Mouse (Mus musculus): Measurements from ENCODE around the gene Stk11. TPM values are rescaled to one million over a fixed set of nuclear protein-coding genes. Genes with fewer than 3 reads are reported as not detected.

Stk11 gene
- polyA plus RNA-seq, 1 experiment from 2014 or later, result 19.2 TPM

GRCm38 (mm10) chr10:80140666-80141035, 25.0 kb downstream of the Stk11 start, which contains the start of gene Cbarp:
TSS of gene Cbarp (minus strand) at chr10:80140835.
- Histone ChIP-seq H3K9me3 (no peaks in the 10 kb centered on the region), H3K27me3 (replicated peaks) (peaks cover 16% of the 10 kb centered on the region), H3K27ac (peak within 1 kb of the TSS; percentile 84), H3K9ac (no peak within 1 kb of the TSS), H3K4me1 (peaks cover 48% of the 10 kb centered on the region), H3K4me3 (replicated peaks) (peak within 1 kb of the TSS; percentile 69), H3K36me3 (peaks cover 9% of the 10 kb centered on the region), H3K4me2 (peak within 1 kb of the TSS; percentile 99)
- WGBS, result 68% methylated on average over 10 of the region's 10 CpGs
- no peak for ATAC-seq (ENCODE audit: insufficient read depth, low FRiP score, low read depth)

DNA sequence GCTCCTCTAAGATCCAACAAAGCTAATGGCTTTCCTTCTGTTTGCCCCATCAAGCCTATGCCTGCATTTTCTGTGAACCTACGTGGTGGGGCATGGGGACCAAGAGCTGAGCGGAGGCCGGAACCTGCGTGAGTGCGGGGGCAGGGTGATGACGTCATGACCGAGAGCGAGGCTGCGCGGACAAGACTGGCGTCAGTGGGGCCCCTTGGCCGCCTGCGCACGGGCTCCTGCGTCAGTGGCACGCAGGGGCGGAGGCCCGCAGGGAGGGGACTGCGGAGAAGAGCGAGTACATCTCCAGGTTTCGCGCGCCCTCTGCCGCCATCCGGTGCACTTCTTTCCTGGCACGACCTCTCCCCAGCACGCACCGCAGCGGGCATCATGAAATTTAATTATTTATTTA, 25.6 kb downstream of the Stk11 start:
- peak; percentile 70 for ATAC-seq (ENCODE audit: insufficient read depth, low FRiP score, low read depth)
- Histone ChIP-seq H3K27ac (peak overlapping the region; percentile 84), H3K4me2 (peak overlapping the region; percentile 78), H3K27me3 (replicated peaks) (peaks cover 16% of the 10 kb centered on the region), H3K4me1 (peaks cover 54% of the 10 kb centered on the region), H3K4me3 (replicated peaks) (peak overlapping the region; percentile 69), H3K36me3 (peaks cover 9% of the 10 kb centered on the region), H3K9me3 (no peaks in the 10 kb centered on the region), H3K9ac (no peak overlapping the region)
- WGBS, result 0% methylated on average over 29 of the region's 29 CpGs

- H3K9ac ChIP-seq, result peak overlapping the region; percentile 83
- peaks cover 57% of the 10 kb centered on the region for H3K4me1 ChIP-seq
- H3K9me3 ChIP-seq, result no peaks in the 10 kb centered on the region
- peaks cover 9% of the 10 kb centered on the region for H3K36me3 ChIP-seq
- peaks cover 12% of the 10 kb centered on the region for H3K27me3 ChIP-seq (replicated peaks)
- H3K27ac ChIP-seq, result peak overlapping the region; percentile 89
- under 1% methylated on average over 43 of the region's 43 CpGs for WGBS
- ATAC-seq (ENCODE audit: insufficient read depth, low FRiP score, low read depth), result peak; percentile 85
- H3K4me3 ChIP-seq (replicated peaks), result peak overlapping the region; percentile 69
- peak overlapping the region; percentile 78 for H3K4me2 ChIP-seq
Measured at GRCm38 (mm10) chr10:80141786-80142529, 26.4 kb downstream of the Stk11 start.

GRCm38 (mm10) chr10:80142530-80142925, 26.9 kb downstream of the Stk11 start:
- peaks cover 57% of the 10 kb centered on the region for H3K4me1 ChIP-seq
- 0% methylated on average over 15 of the region's 15 CpGs for WGBS
- no peaks in the 10 kb centered on the region for H3K9me3 ChIP-seq
- H3K27me3 ChIP-seq (replicated peaks), result 0 out of 2 replicates have a peak, but pooled peaks cover 8% of the 10 kb centered on the region
- H3K4me3 ChIP-seq (replicated peaks), result peak overlapping the region; percentile 69
- peak; percentile 4; the same call in 1 of the 2 replicates for ATAC-seq (ENCODE audit: insufficient read depth, low FRiP score, low read depth)
- H3K27ac ChIP-seq, result peak overlapping the region; percentile 89
- peak overlapping the region; percentile 83 for H3K9ac ChIP-seq
- H3K4me2 ChIP-seq, result peak overlapping the region; percentile 78
- H3K36me3 ChIP-seq, result peaks cover 9% of the 10 kb centered on the region

DNA sequence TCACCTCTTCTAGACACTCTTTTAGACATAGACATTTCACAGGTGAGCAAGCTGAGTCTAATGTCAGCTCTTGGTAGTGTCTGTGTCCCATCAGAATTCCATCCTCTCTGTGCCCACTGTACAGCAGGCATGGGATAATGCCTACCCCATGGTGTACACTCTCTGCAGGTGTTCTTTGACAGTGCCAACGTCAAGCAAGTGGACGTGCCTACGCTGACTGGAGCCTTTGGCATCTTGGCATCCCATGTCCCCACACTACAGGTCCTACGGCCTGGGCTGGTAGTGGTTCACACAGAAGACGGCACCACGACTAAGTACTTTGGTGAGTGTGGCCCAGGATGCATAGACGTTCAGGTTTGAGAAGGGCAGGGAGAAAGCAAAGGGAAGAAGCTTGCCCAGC, 28.1 kb downstream of the Stk11 start:
- Histone ChIP-seq H3K9me3 (no peaks in the 10 kb centered on the region), H3K4me3 (replicated peaks) (peak overlapping the region; percentile 69; the same call in 1 of the 2 replicates), H3K4me1 (peaks cover 50% of the 10 kb centered on the region), H3K36me3 (peaks cover 9% of the 10 kb centered on the region), H3K27me3 (replicated peaks) (0 out of 2 replicates have a peak, but pooled peaks cover under 1% of the 10 kb centered on the region), H3K9ac (no peak overlapping the region; the same call in 1 of the 2 replicates), H3K27ac (no peak overlapping the region), H3K4me2 (no peak overlapping the region)
- no peak for ATAC-seq (ENCODE audit: insufficient read depth, low FRiP score, low read depth)
- WGBS, result 94% methylated on average over 7 of the region's 7 CpGs

DNA sequence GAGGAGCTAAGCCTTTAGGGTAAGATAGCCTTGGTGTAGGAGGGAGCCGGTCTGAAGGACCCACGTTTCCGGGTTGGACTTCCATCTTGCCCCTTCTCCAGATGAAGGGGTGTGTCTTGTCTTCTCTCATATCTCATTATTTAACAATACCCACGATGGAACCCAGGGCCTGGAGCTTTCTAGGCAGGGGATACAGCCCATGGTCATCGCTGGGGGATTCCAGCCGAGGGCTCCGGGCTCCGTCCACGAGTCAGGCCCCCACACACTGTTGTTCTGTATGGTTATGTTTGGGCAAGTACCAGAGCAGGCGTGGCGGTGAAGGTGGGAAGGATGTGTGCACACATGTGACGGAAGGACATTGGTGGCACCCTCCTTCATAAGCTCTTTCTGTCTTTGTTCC, 28.6 kb downstream of the Stk11 start:
- Histone ChIP-seq H3K4me2 (no peak overlapping the region), H3K36me3 (peaks cover 9% of the 10 kb centered on the region), H3K27ac (no peak overlapping the region), H3K27me3 (replicated peaks) (no peaks in the 10 kb centered on the region), H3K4me1 (peaks cover 48% of the 10 kb centered on the region), H3K9me3 (no peaks in the 10 kb centered on the region), H3K9ac (no peak overlapping the region), H3K4me3 (replicated peaks) (no peak overlapping the region)
- ATAC-seq (ENCODE audit: insufficient read depth, low FRiP score, low read depth), result no peak
- WGBS, result 89% methylated on average over 12 of the region's 12 CpGs

- Histone ChIP-seq H3K9me3 (no peaks in the 10 kb centered on the region), H3K27me3 (replicated peaks) (no peaks in the 10 kb centered on the region), H3K4me1 (peaks cover 43% of the 10 kb centered on the region), H3K27ac (peak overlapping the region; percentile 63; the same call in 1 of the 2 replicates), H3K36me3 (peaks cover 9% of the 10 kb centered on the region), H3K4me2 (no peak overlapping the region; the same call in 1 of the 2 replicates), H3K9ac (no peak overlapping the region), H3K4me3 (replicated peaks) (no peak overlapping the region)
- 69% methylated on average over 20 of the region's 20 CpGs for WGBS
- ATAC-seq (ENCODE audit: insufficient read depth, low FRiP score, low read depth), result no peak
Measured at GRCm38 (mm10) chr10:80144864-80145838, 29.5 kb downstream of the Stk11 start.

DNA sequence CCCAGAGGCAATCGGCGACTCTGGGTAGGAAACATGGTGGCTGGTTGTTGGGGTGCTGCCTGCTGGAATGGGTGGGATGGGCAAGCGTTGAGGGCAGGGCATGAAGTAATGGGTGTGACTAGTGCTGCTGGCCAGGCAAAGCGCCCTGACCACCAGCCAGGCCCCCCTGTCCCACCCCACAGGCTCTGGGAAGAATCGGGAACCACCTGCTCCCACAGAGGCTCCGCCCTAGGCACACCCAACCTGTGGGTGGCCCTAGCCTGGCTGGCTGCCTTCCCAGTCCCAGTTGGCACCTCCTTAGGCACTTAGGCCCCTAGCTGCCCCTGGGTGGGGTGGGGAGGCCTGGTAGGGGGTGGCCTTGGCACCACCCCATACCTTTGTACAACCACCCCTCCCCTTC, 30.3 kb downstream of the Stk11 start:
- Histone ChIP-seq H3K4me3 (replicated peaks) (no peak overlapping the region), H3K9ac (no peak overlapping the region), H3K4me1 (peaks cover 39% of the 10 kb centered on the region), H3K27me3 (replicated peaks) (no peaks in the 10 kb centered on the region), H3K4me2 (no peak overlapping the region; the same call in 1 of the 2 replicates), H3K36me3 (peaks cover 9% of the 10 kb centered on the region), H3K9me3 (no peaks in the 10 kb centered on the region), H3K27ac (peak overlapping the region; percentile 100; the same call in 1 of the 2 replicates)
- 75% methylated on average over 6 of the region's 6 CpGs for WGBS
- no peak for ATAC-seq (ENCODE audit: insufficient read depth, low FRiP score, low read depth)

DNA sequence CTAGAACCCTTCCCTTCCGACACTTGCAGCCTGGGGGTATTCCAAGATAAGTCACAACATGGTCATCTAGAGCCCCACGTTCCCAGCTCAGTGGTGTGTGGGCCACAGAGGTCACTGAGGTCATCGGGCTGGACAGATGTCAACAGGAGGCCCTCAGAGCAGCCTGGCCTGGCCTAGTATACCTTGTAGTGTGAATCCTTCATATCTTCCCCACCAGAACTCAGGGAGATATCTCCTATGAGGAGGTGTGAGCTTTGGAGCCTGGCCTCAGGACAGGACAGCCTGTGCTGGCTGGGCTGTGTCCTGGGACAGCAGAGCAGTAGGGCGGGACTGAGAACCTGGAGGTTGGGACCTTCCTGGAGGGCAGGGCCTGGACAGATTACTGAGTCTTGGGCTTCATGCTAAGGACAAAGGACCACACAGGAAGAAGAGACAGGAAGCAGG, 31.0 kb downstream of the Stk11 start:
- Histone ChIP-seq H3K27ac (peak overlapping the region; percentile 100), H3K9me3 (no peaks in the 10 kb centered on the region), H3K36me3 (peaks cover 9% of the 10 kb centered on the region), H3K4me3 (replicated peaks) (no peak overlapping the region), H3K9ac (no peak overlapping the region), H3K4me1 (peaks cover 39% of the 10 kb centered on the region), H3K27me3 (replicated peaks) (no peaks in the 10 kb centered on the region), H3K4me2 (peak overlapping the region; percentile 5; the same call in 1 of the 2 replicates)
- WGBS, result 65% methylated on average over 4 of the region's 4 CpGs
- no peak for ATAC-seq (ENCODE audit: insufficient read depth, low FRiP score, low read depth)

DNA sequence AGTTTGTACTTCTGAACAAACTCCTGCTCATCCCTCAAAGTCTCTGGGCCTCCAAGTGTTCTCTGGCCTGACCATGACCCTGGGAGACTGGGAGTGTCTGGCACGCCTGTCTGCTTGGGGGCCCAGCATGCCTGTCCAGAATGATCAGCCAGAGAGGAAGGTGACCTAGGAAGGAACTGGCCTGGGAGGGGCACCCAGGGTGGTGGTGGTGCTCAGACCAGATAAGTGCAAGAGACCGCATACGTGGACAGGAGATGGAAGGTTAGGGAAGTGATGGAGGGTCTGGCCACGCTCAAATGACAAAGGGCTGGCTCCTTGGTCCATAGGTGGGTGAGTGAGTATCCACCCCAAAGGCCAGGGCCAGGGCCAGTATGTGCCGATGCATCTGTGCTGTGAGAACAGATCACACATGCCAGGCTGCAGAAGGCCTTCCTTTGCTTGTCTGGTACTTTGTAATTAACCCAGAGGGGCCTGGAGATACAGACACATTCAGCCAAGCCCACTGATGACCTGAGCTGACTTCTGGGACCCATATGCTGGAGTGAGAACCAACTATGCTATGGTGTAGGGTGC, 31.6 kb downstream of the Stk11 start:
- H3K4me1 ChIP-seq, result peaks cover 44% of the 10 kb centered on the region
- H3K27ac ChIP-seq, result peak overlapping the region; percentile 100
- no peaks in the 10 kb centered on the region for H3K27me3 ChIP-seq (replicated peaks)
- no peaks in the 10 kb centered on the region for H3K9me3 ChIP-seq
- peak overlapping the region; percentile 65 for H3K4me2 ChIP-seq
- no peak for ATAC-seq (ENCODE audit: insufficient read depth, low FRiP score, low read depth)
- WGBS, result 67% methylated on average over 5 of the region's 5 CpGs
- peaks cover 9% of the 10 kb centered on the region for H3K36me3 ChIP-seq
- 0 out of 2 replicates have a peak overlapping the region, but pooled peaks have one; percentile 71 for H3K9ac ChIP-seq
- peak overlapping the region; percentile 79; the same call in 1 of the 2 replicates for H3K4me3 ChIP-seq (replicated peaks)
